ENCODE assay signal across 15 mouse cellular contexts in the genomic region with DNA sequence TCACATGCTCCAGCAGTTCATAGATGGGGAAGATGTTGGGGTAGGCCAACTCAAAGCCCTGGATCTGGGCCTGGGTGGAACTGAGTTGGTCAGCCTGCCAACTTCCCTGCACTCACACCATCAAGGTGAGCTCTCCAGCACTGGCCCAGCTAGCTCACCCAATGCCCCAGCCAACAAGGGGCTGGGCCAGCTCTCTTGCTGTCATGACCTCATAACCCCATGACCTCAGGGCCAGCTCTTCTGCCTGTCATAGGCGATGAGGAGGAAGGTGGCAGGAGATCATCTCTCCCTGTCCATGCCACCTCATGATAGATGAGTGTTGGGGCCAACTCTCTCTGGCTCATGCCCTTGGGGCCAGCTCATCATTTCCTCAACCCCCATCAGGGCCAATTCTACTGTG.
"Had no signal": no experiment of that assay in that cellular context is flagged by ENCODE, and none has a peak within 500 bp of the region (broad histone marks: within the 10 kb centered on the region; RNA-seq: fewer than 3 reads in every experiment).

No protein-coding gene starts in this region.

- H3K4me1 ChIP-seq: intestine, embryonic 15.5 days; kidney, embryonic 15.5 days; limb, embryonic 10.5 days; midbrain, embryonic 13.5 days; neural tube, embryonic 15.5 days had no signal

- H3K27me3 ChIP-seq: intestine, embryonic 15.5 days; kidney, embryonic 15.5 days; liver, embryonic 15.5 days; midbrain, embryonic 13.5 days; neural tube, embryonic 15.5 days had no signal

- H3K4me2 ChIP-seq: intestine, embryonic 15.5 days; kidney, embryonic 15.5 days; liver, embryonic 15.5 days; midbrain, embryonic 13.5 days; neural tube, embryonic 15.5 days had no signal

- DNase-seq: kidney, adult 2 months; kidney, postnatal 25 days; lung, adult 2 months; lung, postnatal 10 days; spleen, adult 18-20 months; thymus, postnatal 36 days had no signal

- H3K36me3 ChIP-seq: intestine, embryonic 15.5 days; kidney, embryonic 15.5 days; limb, embryonic 10.5 days; liver, embryonic 15.5 days; midbrain, embryonic 13.5 days; neural tube, embryonic 15.5 days had no signal

- H3K9me3 ChIP-seq: intestine, embryonic 15.5 days; kidney, embryonic 15.5 days; limb, embryonic 10.5 days; liver, embryonic 15.5 days; midbrain, embryonic 13.5 days; neural tube, embryonic 15.5 days had no signal

- H3K9ac ChIP-seq: intestine, embryonic 15.5 days; kidney, embryonic 15.5 days; liver, embryonic 15.5 days; midbrain, embryonic 13.5 days; neural tube, embryonic 15.5 days had no signal

- H3K4me3 ChIP-seq: intestine, embryonic 15.5 days; kidney, embryonic 15.5 days; left cerebral cortex, adult 2 months; limb, embryonic 10.5 days; liver, embryonic 15.5 days; midbrain, embryonic 13.5 days; myocyte; neural tube, embryonic 15.5 days had no signal

- H3K27ac ChIP-seq: intestine, embryonic 15.5 days; kidney, embryonic 15.5 days; left cerebral cortex, adult 2 months; limb, embryonic 10.5 days; liver, embryonic 15.5 days; macrophage; midbrain, embryonic 13.5 days; neural tube, embryonic 15.5 days had no signal

- ATAC-seq: intestine, embryonic 15.5 days; midbrain, embryonic 13.5 days had no signal
